Mouse (Mus musculus): ENCODE data around the gene Mrpl45. TPM values are rescaled to one million over a fixed set of nuclear protein-coding genes. Genes with fewer than 3 reads are reported as not detected.

The Mrpl45 gene
- total RNA-seq, 2 experiments from 2014 or later = 34.7 to 48.4 TPM

GRCm38 (mm10) chr11:97325224-97325623, 9.7 kb downstream of the Mrpl45 start:
- ATAC-seq (replicated peaks; ENCODE audit: low FRiP score, low TSS enrichment, poor library complexity, severe bottlenecking) = no peak

- peak; percentile 75 for ATAC-seq (replicated peaks; ENCODE audit: low FRiP score, low TSS enrichment, poor library complexity, severe bottlenecking)
Measured at GRCm38 (mm10) chr11:97328148-97328547, 12.6 kb downstream of the Mrpl45 start.

- ATAC-seq (replicated peaks; ENCODE audit: low FRiP score, low TSS enrichment, poor library complexity, severe bottlenecking) = no peak
Measured at GRCm38 (mm10) chr11:97330315-97330714, 14.8 kb downstream of the Mrpl45 start.

GRCm38 (mm10) chr11:97331231-97332190, 16.0 kb downstream of the Mrpl45 start:
- no peak for ATAC-seq (replicated peaks; ENCODE audit: low FRiP score, low TSS enrichment, poor library complexity, severe bottlenecking)

GRCm38 (mm10) chr11:97333044-97333443, 17.5 kb downstream of the Mrpl45 start:
- no peak for ATAC-seq (replicated peaks; ENCODE audit: low FRiP score, low TSS enrichment, poor library complexity, severe bottlenecking)

GRCm38 (mm10) chr11:97333896-97334295, 18.4 kb downstream of the Mrpl45 start:
- no peak for ATAC-seq (replicated peaks; ENCODE audit: low FRiP score, low TSS enrichment, poor library complexity, severe bottlenecking)

- ATAC-seq (replicated peaks; ENCODE audit: low FRiP score, low TSS enrichment, poor library complexity, severe bottlenecking) = no peak
Measured at GRCm38 (mm10) chr11:97334400-97334799, 18.9 kb downstream of the Mrpl45 start.

- no peak for ATAC-seq (replicated peaks; ENCODE audit: low FRiP score, low TSS enrichment, poor library complexity, severe bottlenecking)
Measured at GRCm38 (mm10) chr11:97336238-97336637, 20.7 kb downstream of the Mrpl45 start.

GRCm38 (mm10) chr11:97336751-97337345, 21.3 kb downstream of the Mrpl45 start:
- ATAC-seq (replicated peaks; ENCODE audit: low FRiP score, low TSS enrichment, poor library complexity, severe bottlenecking) = no peak

GRCm38 (mm10) chr11:97337363-97337762, 21.8 kb downstream of the Mrpl45 start:
- no peak for ATAC-seq (replicated peaks; ENCODE audit: low FRiP score, low TSS enrichment, poor library complexity, severe bottlenecking)

GRCm38 (mm10) chr11:97338302-97338976, 22.9 kb downstream of the Mrpl45 start:
- ATAC-seq (replicated peaks; ENCODE audit: low FRiP score, low TSS enrichment, poor library complexity, severe bottlenecking) = no peak

GRCm38 (mm10) chr11:97338977-97339315, 23.4 kb downstream of the Mrpl45 start:
- ATAC-seq (replicated peaks; ENCODE audit: low FRiP score, low TSS enrichment, poor library complexity, severe bottlenecking) = no peak

GRCm38 (mm10) chr11:97343175-97343574, 27.7 kb downstream of the Mrpl45 start:
- no peak for ATAC-seq (replicated peaks; ENCODE audit: low FRiP score, low TSS enrichment, poor library complexity, severe bottlenecking)

- ATAC-seq (replicated peaks; ENCODE audit: low FRiP score, low TSS enrichment, poor library complexity, severe bottlenecking) = peak; percentile 53
Measured at GRCm38 (mm10) chr11:97343619-97344018, 28.1 kb downstream of the Mrpl45 start.

GRCm38 (mm10) chr11:97345446-97345845, 29.9 kb downstream of the Mrpl45 start:
- ATAC-seq (replicated peaks; ENCODE audit: low FRiP score, low TSS enrichment, poor library complexity, severe bottlenecking) = no peak

- no peak for ATAC-seq (replicated peaks; ENCODE audit: low FRiP score, low TSS enrichment, poor library complexity, severe bottlenecking)
Measured at GRCm38 (mm10) chr11:97346383-97346782, 30.9 kb downstream of the Mrpl45 start.

- no peak for ATAC-seq (replicated peaks; ENCODE audit: low FRiP score, low TSS enrichment, poor library complexity, severe bottlenecking)
Measured at GRCm38 (mm10) chr11:97347291-97347690, 31.8 kb downstream of the Mrpl45 start.

- peak; percentile 59 for ATAC-seq (replicated peaks; ENCODE audit: low FRiP score, low TSS enrichment, poor library complexity, severe bottlenecking)
Measured at GRCm38 (mm10) chr11:97350035-97350434, 34.5 kb downstream of the Mrpl45 start.

GRCm38 (mm10) chr11:97352027-97352684, 36.6 kb downstream of the Mrpl45 start, which contains the start of gene Gpr179:
Gene Gpr179 (minus strand): TSS chr11:97352077.
- ATAC-seq (replicated peaks; ENCODE audit: low FRiP score, low TSS enrichment, poor library complexity, severe bottlenecking) = no peak
